Mouse (Mus musculus) liver, embryonic 15.5 days (tissue): ENCODE measurements around the gene Tie1. TPM values are rescaled to one million over a fixed set of nuclear protein-coding genes. Genes with fewer than 3 reads are reported as not detected.

Experiments
- ATAC-seq: fragments of 200-750 bp; cut with Nextera tagmentation; 2 replicates; pipeline ENCODE4 v1.8.0; 2017; ENCODE audit warnings: moderate number of reproducible peaks, mild to moderate bottlenecking, moderate library complexity; ENCODE audit not compliant: insufficient read depth
- H3K27ac ChIP-seq: fragments of 300-500 bp; sonication (generic); replicated peaks from 2 replicates; pipeline ENCODE4 v1.5.1; 2015; ENCODE audit warnings: mild to moderate bottlenecking, inconsistent platforms
- H3K27me3 ChIP-seq: fragments of 300-500 bp; sonication (generic); 2 replicates; pipeline ENCODE4 v1.6.1; 2015; ENCODE audit warnings: mild to moderate bottlenecking, inconsistent platforms
- H3K36me3 ChIP-seq: fragments of 300-500 bp; sonication (generic); replicated peaks from 2 replicates; pipeline ENCODE4 v1.6.1; 2015; ENCODE audit warnings: moderate library complexity, mild to moderate bottlenecking, inconsistent platforms
- H3K4me1 ChIP-seq: fragments of 300-500 bp; sonication (generic); replicated peaks from 2 replicates; pipeline ENCODE4 v1.6.1; 2015; ENCODE audit warnings: inconsistent platforms
- H3K4me2 ChIP-seq: fragments of 300-500 bp; sonication (generic); 2 replicates; pipeline ENCODE4 v1.6.1; 2015; ENCODE audit warnings: moderate library complexity, mild to moderate bottlenecking, inconsistent platforms
- H3K4me3 ChIP-seq: fragments of 300-500 bp; sonication (generic); replicated peaks from 2 replicates; pipeline ENCODE4 v1.5.1; 2015; ENCODE audit warnings: mild to moderate bottlenecking, inconsistent platforms
- H3K9ac ChIP-seq: fragments of 300-500 bp; sonication (generic); 2 replicates; pipeline ENCODE4 v1.6.1; 2015; ENCODE audit warnings: moderate library complexity, mild to moderate bottlenecking, inconsistent platforms
- H3K9me3 ChIP-seq: fragments of 300-500 bp; sonication (generic); replicated peaks from 2 replicates; pipeline ENCODE4 v1.6.1; 2016; ENCODE audit warnings: inconsistent platforms
- WGBS: fragments of 180-500 bp; shearing (Covaris S2); methylation state at CpG from one replicate; pipeline ENCODE4 v1.1.7; 2015; ENCODE audit warnings: mixed read lengths; ENCODE audit not compliant: insufficient replicate concordance; 5-methylcytosine and 5-hydroxymethylcytosine counted together
- polyA plus RNA-seq: library from polyadenylated mRNA; unstranded; fragments of >200 nt; fragmentation: Nextera tagmentation; extraction: Ambion mirVana; gene quantifications from 2 replicates; pipeline ENCODE4 v1.2.1, GENCODE M21; 2015

Tie1 gene
- polyA plus RNA-seq, 1 experiment from 2014 or later = 6.2 TPM

DNA sequence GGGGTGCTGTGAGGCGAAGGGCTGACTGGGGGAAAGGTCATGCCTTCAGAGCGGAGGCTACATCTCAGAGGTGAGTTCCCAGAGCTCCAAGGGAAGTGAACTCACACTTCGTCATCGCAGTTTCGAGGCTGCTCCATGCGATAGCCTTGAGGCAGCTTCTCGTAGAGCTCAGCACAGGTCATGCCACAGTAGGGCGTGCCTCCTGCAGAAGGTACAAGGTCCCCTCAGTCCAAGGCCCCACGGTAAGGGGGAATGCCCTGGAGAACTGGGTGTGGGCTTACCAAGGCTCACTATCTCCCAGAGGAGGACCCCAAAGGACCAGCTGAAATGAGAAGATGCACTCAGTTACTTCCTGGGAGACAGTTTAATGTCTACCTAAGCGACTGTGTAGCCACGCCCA lies 17.2 kb downstream of the Tie1 start:
- H3K27ac ChIP-seq = no peak overlapping the region
- H3K9ac ChIP-seq = no peak overlapping the region
- no peaks in the 10 kb centered on the region for H3K9me3 ChIP-seq
- H3K27me3 ChIP-seq = no peaks in the 10 kb centered on the region
- 78% methylated on average over 11 of the region's 11 CpGs for WGBS
- H3K4me1 ChIP-seq = no peaks in the 10 kb centered on the region
- no peaks in the 10 kb centered on the region for H3K36me3 ChIP-seq
- no peak overlapping the region for H3K4me3 ChIP-seq
- H3K4me2 ChIP-seq = no peak overlapping the region
- ATAC-seq = no peak

DNA sequence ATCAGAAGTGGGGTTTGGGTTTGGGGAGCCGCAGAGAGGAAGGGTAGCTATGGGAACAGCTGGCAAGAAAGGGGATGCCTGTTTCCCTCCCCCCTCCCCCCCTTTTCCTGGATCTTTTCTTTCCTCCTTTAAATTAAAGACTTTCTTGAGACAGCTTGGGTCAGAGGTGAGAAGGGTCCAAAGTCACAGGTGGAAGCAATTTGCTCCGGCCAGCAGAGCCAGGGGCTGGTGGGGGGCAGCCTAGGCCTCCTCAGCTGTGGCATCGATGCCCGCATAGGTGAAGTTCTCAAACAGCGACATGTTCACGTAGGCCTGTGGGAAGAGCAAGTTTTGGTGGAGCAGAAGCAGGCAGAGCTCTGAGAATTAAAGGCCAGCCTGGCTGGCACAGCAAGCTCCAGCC lies 18.6 kb downstream of the Tie1 start:
- Histone ChIP-seq H3K9ac (no peak overlapping the region), H3K9me3 (no peaks in the 10 kb centered on the region), H3K4me1 (no peaks in the 10 kb centered on the region), H3K36me3 (no peaks in the 10 kb centered on the region), H3K4me3 (no peak overlapping the region), H3K4me2 (no peak overlapping the region), H3K27me3 (no peaks in the 10 kb centered on the region), H3K27ac (no peak overlapping the region)
- 78% methylated on average over 6 of the region's 6 CpGs for WGBS
- no peak for ATAC-seq

DNA sequence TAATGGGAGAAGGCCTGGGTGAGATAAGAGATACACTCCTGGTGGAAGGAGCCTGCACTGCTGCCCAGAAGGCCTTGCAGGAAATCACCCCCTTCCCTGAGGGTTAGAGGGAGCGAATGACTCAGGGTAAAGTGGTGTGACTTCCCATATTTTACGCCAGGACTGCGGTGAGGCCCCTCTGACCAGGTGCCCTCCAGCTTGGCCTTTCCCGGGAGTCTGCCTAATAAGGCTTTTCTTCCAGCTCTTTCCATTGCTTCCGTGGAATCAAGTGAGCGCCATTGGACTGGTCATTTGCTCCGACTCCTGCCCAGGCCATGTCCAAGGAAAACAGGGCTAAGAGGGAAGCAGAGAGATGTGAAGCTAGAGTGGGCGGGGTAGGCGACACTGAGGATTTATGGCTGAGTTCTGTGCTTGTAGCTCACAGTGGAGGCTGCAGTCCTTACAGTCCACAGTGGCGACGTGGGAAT lies 24.1 kb downstream of the Tie1 start:
- 20% methylated on average over 11 of the region's 11 CpGs for WGBS
- Histone ChIP-seq H3K27me3 (no peaks in the 10 kb centered on the region), H3K36me3 (no peaks in the 10 kb centered on the region), H3K9ac (no peak overlapping the region), H3K4me2 (no peak overlapping the region), H3K4me1 (no peaks in the 10 kb centered on the region), H3K27ac (no peak overlapping the region), H3K4me3 (no peak overlapping the region), H3K9me3 (no peaks in the 10 kb centered on the region)
- ATAC-seq = 0 out of 2 replicates have a peak, but pooled peaks have one; percentile 31

DNA sequence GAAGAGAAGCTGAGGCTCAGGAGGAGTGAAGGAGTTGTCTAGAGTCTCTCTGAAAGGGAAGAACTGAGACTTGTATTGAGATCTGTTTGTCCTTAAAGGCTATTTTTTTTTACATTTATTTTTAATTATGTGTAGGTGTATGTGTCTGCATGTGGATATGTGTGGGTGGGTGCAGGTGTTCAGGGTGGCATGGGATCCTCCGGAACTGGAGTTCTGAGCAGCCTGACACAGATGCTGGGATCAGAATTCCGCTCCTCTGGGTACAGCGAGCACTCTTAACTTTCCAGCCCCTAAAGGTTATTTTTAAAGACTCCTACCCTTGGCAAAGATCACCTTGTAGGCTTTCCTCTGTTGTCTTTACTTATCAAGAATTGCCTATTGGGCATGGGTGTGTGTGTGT lies 24.9 kb downstream of the Tie1 start:
- Histone ChIP-seq H3K36me3 (no peaks in the 10 kb centered on the region), H3K27me3 (no peaks in the 10 kb centered on the region), H3K4me2 (no peak overlapping the region), H3K4me3 (no peak overlapping the region), H3K4me1 (no peaks in the 10 kb centered on the region), H3K9me3 (no peaks in the 10 kb centered on the region), H3K9ac (no peak overlapping the region), H3K27ac (no peak overlapping the region)
- ATAC-seq = no peak
- 69% methylated on average over 3 of the region's 3 CpGs for WGBS

DNA sequence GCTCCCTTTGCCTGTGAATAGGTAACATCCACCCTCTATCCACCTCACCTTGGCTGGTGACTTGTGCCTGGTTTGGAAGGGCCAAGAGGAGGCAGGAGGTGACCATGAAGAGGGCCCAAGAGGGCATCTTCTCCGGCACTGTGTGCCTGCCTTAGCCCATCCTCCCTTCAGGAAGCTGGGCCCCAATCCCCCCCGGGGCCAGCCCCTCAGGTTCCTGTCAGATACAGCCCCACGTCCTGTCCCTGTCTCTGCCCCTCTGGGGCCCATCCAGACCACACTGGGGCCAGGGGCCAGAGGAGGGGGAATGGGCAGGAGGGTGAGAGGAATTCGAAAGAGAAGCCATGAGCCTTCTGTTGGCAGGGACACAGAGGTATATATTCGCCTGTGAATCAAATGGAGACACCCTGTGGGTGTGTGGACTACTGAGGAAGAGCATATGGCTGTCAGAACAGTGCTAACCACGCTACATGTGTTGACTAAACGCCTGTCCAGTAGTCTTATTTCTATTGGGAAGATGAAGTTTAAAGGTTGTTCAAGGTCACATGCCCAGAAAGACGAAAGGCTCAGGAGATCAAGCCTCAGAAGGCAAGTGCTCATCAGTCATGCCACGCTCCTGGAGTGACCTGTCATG lies 32.4 kb downstream of the Tie1 start, which contains the start of gene Mpl:
Gene Mpl (minus strand): TSS at position 169 of the 631 bp plus-strand sequence.
- Histone ChIP-seq H3K4me1 (0 out of 2 replicates have a peak, but pooled peaks cover 3% of the 10 kb centered on the region), H3K9me3 (no peaks in the 10 kb centered on the region), H3K4me2 (no peak within 1 kb of the TSS), H3K9ac (no peak within 1 kb of the TSS; the same call in 1 of the 2 replicates), H3K27me3 (no peaks in the 10 kb centered on the region), H3K4me3 (no peak within 1 kb of the TSS), H3K36me3 (no peaks in the 10 kb centered on the region), H3K27ac (no peak within 1 kb of the TSS)
- ATAC-seq = no peak
- 33% methylated on average over 9 of the region's 9 CpGs for WGBS

DNA sequence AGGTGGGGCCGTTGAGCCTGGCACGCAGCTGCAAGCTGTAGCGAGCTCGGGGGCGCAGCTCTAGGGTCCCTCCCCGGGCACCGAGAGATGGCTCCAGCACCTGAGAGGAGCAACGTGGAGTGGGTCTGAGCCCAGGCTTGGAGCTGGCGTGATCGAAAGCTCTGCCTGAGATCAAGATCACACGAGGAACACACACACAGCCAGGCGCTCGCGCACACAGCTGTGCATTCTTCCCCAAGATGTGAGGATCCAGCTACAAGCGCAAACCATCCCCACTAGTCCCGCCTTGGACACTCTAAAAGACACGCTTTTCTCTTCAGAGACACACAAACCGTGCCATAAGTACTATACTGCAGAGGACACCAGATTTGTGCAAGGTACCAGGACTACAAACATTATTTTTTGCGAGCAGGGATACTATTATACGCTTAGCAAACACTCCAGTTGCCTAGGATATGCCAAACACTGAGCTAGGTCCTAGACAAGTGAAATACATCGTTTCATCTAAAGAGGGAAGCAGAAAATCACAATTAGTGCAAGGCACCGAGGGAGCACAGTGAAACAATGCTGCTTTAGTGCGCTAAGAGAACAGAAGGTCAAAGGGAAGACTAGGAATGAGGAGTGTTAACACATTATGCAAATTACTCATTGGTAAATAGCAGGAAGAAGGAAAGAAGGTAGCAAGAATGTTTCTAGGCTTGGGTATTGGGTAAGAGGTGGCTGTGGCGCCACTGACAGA lies 43.3 kb downstream of the Tie1 start:
- Histone ChIP-seq H3K9me3 (no peaks in the 10 kb centered on the region), H3K4me3 (peak overlapping the region; percentile 22; the same call in 1 of the 2 replicates), H3K27ac (no peak overlapping the region), H3K9ac (no peak overlapping the region), H3K36me3 (no peaks in the 10 kb centered on the region), H3K27me3 (no peaks in the 10 kb centered on the region), H3K4me1 (peaks cover 7% of the 10 kb centered on the region), H3K4me2 (peak overlapping the region; percentile 50)
- WGBS = 63% methylated on average over 24 of the region's 24 CpGs
- no peak for ATAC-seq

DNA sequence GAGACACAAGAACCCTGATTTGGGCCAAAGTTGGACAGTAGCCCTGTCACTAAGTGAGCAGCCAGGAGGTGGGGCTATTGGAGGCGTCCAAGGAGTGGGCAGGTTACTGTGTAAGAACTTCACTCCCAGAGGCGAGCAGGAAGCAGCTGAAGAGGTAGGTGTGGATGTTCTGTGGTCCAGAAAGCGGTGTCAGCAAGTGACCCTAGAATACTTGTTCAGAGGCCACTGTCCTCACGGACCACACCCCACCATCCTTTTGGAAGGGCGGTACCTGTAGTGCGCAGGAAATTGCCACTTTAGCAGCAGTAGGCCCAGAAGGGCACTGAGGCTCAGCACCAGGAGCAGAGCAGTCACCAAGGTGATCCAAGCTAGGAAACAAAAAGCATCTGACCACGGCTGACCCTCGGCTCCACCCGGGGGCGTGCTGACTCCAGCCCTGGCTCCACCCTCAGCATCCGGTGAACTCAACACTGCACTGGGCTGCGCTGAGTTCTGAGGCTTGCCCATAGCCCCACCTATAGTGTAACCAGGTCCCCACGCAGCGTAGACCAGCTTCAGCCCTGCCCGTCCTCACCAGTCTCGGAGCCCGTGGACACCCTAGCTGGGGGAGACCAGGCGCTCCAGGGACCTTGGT lies 44.0 kb downstream of the Tie1 start:
- Histone ChIP-seq H3K36me3 (no peaks in the 10 kb centered on the region), H3K27me3 (no peaks in the 10 kb centered on the region), H3K4me1 (peaks cover 7% of the 10 kb centered on the region), H3K27ac (no peak overlapping the region), H3K4me2 (peak overlapping the region; percentile 50), H3K4me3 (peak overlapping the region; percentile 22; the same call in 1 of the 2 replicates), H3K9ac (no peak overlapping the region), H3K9me3 (no peaks in the 10 kb centered on the region)
- ATAC-seq = peak; percentile 42; the same call in 1 of the 2 replicates
- 53% methylated on average over 18 of the region's 18 CpGs for WGBS

DNA sequence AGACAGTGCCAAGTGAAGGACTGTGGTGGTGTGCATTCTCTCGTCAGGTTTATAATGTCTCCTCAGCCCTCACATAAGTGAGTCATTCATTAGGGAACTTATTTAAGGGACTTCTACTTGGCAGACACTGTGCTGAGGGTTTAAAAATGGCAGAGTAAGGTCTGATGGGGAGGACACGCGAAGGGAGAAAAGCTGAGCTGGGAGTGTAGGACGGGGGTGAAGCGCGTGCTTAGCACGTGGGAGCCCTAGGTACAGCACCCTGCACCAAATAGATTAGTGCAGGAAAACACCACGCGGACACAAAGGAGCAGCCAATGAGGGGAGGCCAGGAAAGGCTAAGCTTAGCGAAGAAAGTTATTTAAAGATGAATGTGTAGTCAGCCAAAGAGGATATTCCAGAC lies 44.8 kb downstream of the Tie1 start:
- WGBS = 69% methylated on average over 10 of the region's 10 CpGs
- no peak overlapping the region for H3K27ac ChIP-seq
- no peak overlapping the region for H3K4me3 ChIP-seq

DNA sequence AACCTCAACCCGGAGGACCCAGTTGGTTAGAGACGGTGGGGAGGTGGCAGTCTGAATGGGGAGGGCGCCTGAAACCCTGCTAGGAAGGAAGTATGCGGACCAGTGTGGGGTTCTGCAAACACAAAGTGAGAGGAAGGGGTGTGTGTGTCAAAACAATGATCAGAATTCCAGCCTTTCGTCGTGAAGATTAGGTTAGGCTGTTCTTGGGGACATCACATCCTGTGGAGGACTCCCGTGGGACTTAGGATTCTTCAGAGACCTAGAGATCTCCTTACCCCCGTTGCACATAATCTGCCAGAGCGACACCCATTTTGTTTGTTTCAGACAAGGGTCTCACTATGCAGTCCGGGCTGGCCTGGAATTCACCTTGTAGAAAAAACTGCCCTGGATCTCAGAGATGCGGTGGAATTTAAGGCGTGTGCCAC lies 52.0 kb downstream of the Tie1 start:
- peak overlapping the region; percentile 85 for H3K4me3 ChIP-seq
- peak overlapping the region; percentile 80 for H3K4me2 ChIP-seq
- peak; percentile 45 for ATAC-seq
- 10% methylated on average over 12 of the region's 12 CpGs for WGBS
- H3K27me3 ChIP-seq = no peaks in the 10 kb centered on the region
- H3K9ac ChIP-seq = peak overlapping the region; percentile 87
- peak overlapping the region; percentile 94 for H3K27ac ChIP-seq
- peaks cover 41% of the 10 kb centered on the region for H3K4me1 ChIP-seq
- H3K36me3 ChIP-seq = peaks cover 35% of the 10 kb centered on the region
- no peaks in the 10 kb centered on the region for H3K9me3 ChIP-seq

More for the DNA sequence above, 44.8 kb downstream of the Tie1 start:
- Histone ChIP-seq H3K9me3 (no peaks in the 10 kb centered on the region), H3K4me1 (peaks cover 7% of the 10 kb centered on the region), H3K36me3 (no peaks in the 10 kb centered on the region), H3K4me2 (no peak overlapping the region), H3K9ac (no peak overlapping the region), H3K27me3 (no peaks in the 10 kb centered on the region)
- no peak for ATAC-seq

DNA sequence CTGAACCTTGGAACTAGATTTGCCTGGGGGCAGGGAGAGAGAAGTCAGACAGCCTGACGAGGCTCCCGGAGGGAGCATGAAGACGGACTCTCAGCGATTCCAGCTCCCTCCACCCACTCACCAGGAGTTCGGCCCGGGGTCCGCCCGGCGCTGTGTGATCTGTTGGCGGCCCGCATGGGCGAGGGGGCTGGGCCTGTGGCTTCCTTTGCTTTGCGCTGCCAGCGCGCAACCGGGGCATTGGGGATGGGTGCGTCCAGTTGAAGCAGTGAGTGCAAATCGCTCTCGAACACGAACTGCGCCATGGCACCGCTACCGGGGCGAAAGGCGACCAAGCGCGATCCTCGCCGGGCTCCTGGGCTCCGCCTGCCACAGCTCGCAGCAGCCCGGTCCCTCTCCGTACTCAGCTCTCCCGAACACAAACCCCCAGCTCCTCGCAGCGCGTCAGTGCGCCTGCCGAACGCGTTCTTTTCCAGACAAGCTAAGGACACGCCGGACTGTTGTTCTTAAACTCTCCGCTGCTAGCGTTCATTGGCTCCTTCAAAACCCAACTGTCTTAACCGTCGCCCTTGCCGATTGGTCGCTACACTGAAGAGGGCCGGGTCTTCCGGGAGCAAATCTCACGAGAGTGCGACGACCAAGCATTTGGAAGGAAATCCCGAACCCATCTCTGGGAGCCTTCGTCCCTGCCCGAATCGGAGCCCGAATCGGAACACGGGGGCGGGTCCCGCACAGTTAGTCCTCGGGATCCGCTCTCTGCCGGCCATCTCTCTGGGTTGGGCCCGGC lies 52.8 kb downstream of the Tie1 start, which contains the start of gene Cdc20:
Gene Cdc20 (minus strand): TSS at position 533 of the 784 bp plus-strand sequence.
- peak within 1 kb of the TSS; percentile 80 for H3K4me2 ChIP-seq
- WGBS = under 1% methylated on average over 67 of the region's 67 CpGs
- ATAC-seq = peak; percentile 93
- H3K36me3 ChIP-seq = peaks cover 43% of the 10 kb centered on the region
- peaks cover 50% of the 10 kb centered on the region for H3K4me1 ChIP-seq
- H3K9ac ChIP-seq = peak within 1 kb of the TSS; percentile 87
- peak within 1 kb of the TSS; percentile 85 for H3K4me3 ChIP-seq
- no peaks in the 10 kb centered on the region for H3K27me3 ChIP-seq
- H3K9me3 ChIP-seq = no peaks in the 10 kb centered on the region
- H3K27ac ChIP-seq = peak within 1 kb of the TSS; percentile 94
